Mouse (Mus musculus): ENCODE results near the gene Tff2. TPM values are rescaled to one million over a fixed set of nuclear protein-coding genes. Genes with fewer than 3 reads are reported as not detected.
A peak's percentile ranks its signal among the peaks of the same experiment; 100 is the strongest.

Tff2 gene
- total RNA-seq, 2 experiments from 2014 or later, result not detected

GRCm38 (mm10) chr17:31133776-31134175 is 10.3 kb downstream of the Tff2 start:
- H3K27ac ChIP-seq, result no peak overlapping the region
- TF ChIP-seq CTCF (IDR thresholded peaks at IDR 0.05), result no peak
- no peak for DNase-seq (ENCODE audit: extremely low spot score in 1 of 2, low spot score in 2 of 2)
- no peak overlapping the region for H3K4me3 ChIP-seq
- intact Hi-C loops (cut with DNase I), result loop anchor here (5.0 kb wide), 1 partner anchor 144 kb away; the partner anchor contains the start of gene Rsph1

- intact Hi-C loops (cut with DNase I), result loop anchor here (5.0 kb wide), 1 partner anchor 146 kb away; the partner anchor contains the start of gene Rsph1
- peak in 1 of 2 experiments; percentile 61 for DNase-seq (ENCODE audit: extremely low spot score in 1 of 2, low spot score in 2 of 2)
- Histone ChIP-seq H3K4me3 (no peak overlapping the region), H3K27ac (no peak overlapping the region)
- no peak for TF ChIP-seq CTCF (IDR thresholded peaks at IDR 0.05)
These were observed 12.7 kb downstream of the Tff2 start for GRCm38 (mm10) chr17:31131269-31131821.

- TF ChIP-seq CTCF (IDR thresholded peaks at IDR 0.05), result no peak
- Histone ChIP-seq H3K4me3 (no peak within 1 kb of the TSS), H3K27ac (no peak within 1 kb of the TSS)
- intact Hi-C loops (cut with DNase I), result no loop called here
- no peak for DNase-seq (ENCODE audit: extremely low spot score in 1 of 2, low spot score in 2 of 2)
These were observed 14.6 kb downstream of the Tff2 start, which contains the start of gene Tff3 for GRCm38 (mm10) chr17:31129452-31129851. Tff3 (minus strand) TSS chr17:31129646.

- Histone ChIP-seq H3K27ac (no peak overlapping the region), H3K4me3 (no peak overlapping the region)
- intact Hi-C loops (cut with DNase I), result no loop called here
- no peak for DNase-seq (ENCODE audit: extremely low spot score in 1 of 2, low spot score in 2 of 2)
- no peak for TF ChIP-seq CTCF (IDR thresholded peaks at IDR 0.05)
These were observed 15.3 kb downstream of the Tff2 start for GRCm38 (mm10) chr17:31128708-31129318.

DNA sequence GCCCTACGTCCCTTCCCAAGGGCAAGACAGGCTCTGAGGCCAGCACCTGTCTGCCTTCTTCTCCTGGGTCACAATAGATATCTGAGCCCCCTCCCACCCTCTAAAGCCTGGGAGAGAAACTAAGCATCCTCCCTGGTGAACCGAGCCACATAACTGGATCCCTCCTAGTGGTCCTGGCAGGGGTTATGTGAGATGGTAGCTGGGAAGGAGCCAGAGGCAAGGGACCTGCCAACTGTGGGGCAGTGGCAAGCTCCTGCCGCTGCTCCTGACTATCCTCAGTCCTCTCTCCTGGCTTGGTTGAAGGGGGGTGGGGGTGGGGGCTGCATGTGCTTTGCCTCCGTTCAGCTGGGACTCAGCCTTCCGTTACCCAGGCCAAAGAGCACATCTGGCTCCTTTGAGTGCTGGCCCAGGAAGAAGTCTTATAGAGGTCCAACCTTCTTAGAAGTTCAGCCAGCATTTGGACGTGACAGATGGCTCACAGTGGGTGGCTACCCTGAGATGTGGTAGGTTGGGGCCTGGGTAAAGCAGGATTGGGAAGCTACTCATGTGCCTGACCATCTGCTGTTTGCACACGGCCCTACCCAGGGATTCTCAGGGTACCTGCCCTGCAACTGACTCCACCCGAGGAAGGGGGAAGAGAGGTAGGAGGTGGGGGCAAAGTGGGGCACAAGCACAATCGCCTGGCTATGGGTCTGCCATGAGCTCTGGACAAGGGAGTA is 18.4 kb downstream of the Tff2 start:
- peak in 1 of 2 experiments; percentile 34 for DNase-seq (ENCODE audit: extremely low spot score in 1 of 2, low spot score in 2 of 2)
- Histone ChIP-seq H3K4me3 (no peak overlapping the region), H3K27ac (no peak overlapping the region)
- intact Hi-C loops (cut with DNase I), result no loop called here
- no peak for TF ChIP-seq CTCF (IDR thresholded peaks at IDR 0.05)

- peak; percentile 80 for TF ChIP-seq CTCF (IDR thresholded peaks at IDR 0.05)
- intact Hi-C loops (cut with DNase I), result loop anchor here (5.0 kb wide), 1 partner anchor 65 kb away; no protein-coding TSS in a partner anchor
- DNase-seq (ENCODE audit: extremely low spot score in 1 of 2, low spot score in 2 of 2), result peak; percentile 38 to 42
- Histone ChIP-seq H3K4me3 (no peak overlapping the region), H3K27ac (no peak overlapping the region)
These were observed 22.1 kb downstream of the Tff2 start for GRCm38 (mm10) chr17:31121975-31122374.

DNA sequence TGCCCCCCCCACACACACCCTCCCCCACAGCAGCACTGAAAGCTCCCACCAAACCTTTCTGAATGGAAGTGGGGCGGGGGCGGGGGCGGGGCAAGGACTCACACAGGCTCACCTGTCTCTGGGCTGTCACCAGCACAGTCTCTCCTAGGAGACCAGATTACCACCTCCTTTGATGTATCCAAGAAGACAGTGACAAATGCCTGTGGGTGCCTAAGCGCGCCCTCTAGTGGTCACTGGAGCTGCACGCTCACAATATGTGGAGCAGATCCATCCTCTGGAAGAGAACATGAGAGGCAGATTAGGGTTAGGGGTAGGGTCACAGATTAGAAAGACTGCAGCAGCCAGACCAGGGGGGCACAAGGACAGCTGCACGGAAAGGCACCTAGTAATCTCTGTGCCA is 24.7 kb downstream of the Tff2 start:
- peak; percentile 77 to 82 for DNase-seq (ENCODE audit: extremely low spot score in 1 of 2, low spot score in 2 of 2)
- intact Hi-C loops (cut with DNase I), result loop anchor here (1.0 to 5.0 kb wide), 3 partner anchors 62 to 108 kb away; partner anchors contain the start of gene Abcg1
- Histone ChIP-seq H3K4me3 (no peak overlapping the region), H3K27ac (no peak overlapping the region)
- peak; percentile 88 for TF ChIP-seq CTCF (IDR thresholded peaks at IDR 0.05)

DNA sequence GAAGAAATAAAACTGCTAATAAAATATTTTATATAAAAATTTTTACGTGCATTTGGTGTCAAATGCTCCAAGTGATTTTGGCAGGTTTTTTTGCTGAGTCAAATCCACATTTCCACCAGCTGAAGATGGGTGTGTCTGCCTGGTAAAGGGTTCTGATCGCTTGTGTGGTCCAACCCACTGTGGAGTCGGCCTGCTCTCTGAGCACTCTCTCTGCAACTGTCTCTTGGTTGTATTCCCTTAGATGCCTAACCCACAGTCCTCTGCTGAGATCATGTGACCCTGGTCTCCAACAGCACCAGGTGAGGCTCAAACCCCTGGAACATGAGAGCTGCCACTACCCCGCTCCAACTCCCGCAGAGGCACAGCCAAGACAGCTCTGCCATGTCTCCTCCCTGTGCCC is 26.1 kb downstream of the Tff2 start:
- no peak for TF ChIP-seq CTCF (IDR thresholded peaks at IDR 0.05)
- H3K4me3 ChIP-seq, result no peak overlapping the region
- DNase-seq (ENCODE audit: extremely low spot score in 1 of 2, low spot score in 2 of 2), result no peak
- intact Hi-C loops (cut with DNase I), result loop anchor here (2.0 to 5.0 kb wide), 2 partner anchors 61 to 99 kb away; partner anchors contain the start of gene Abcg1
- H3K27ac ChIP-seq, result no peak overlapping the region

- Histone ChIP-seq H3K27ac (no peak overlapping the region), H3K4me3 (no peak overlapping the region)
- DNase-seq (ENCODE audit: extremely low spot score in 1 of 2, low spot score in 2 of 2), result no peak
- intact Hi-C loops (cut with DNase I), result loop anchor here (5.0 kb wide), 1 partner anchor 59 kb away; the partner anchor contains the start of gene Abcg1
- no peak for TF ChIP-seq CTCF (IDR thresholded peaks at IDR 0.05)
These were observed 28.0 kb downstream of the Tff2 start for GRCm38 (mm10) chr17:31116063-31116462.

GRCm38 (mm10) chr17:31113191-31113856 is 30.8 kb downstream of the Tff2 start:
- no peak for DNase-seq (ENCODE audit: extremely low spot score in 1 of 2, low spot score in 2 of 2)
- intact Hi-C loops (cut with DNase I), result no loop called here
- no peak for TF ChIP-seq CTCF (IDR thresholded peaks at IDR 0.05)
- Histone ChIP-seq H3K4me3 (no peak overlapping the region), H3K27ac (peak overlapping the region; percentile 5; the same call in 1 of the 2 replicates)

- TF ChIP-seq CTCF (IDR thresholded peaks at IDR 0.05), result no peak
- intact Hi-C loops (cut with DNase I), result no loop called here
- Histone ChIP-seq H3K27ac (no peak overlapping the region), H3K4me3 (no peak overlapping the region)
- DNase-seq (ENCODE audit: extremely low spot score in 1 of 2, low spot score in 2 of 2), result no peak
These were observed 35.7 kb downstream of the Tff2 start for GRCm38 (mm10) chr17:31108388-31108787.
